Mouse (Mus musculus): ENCODE data around the gene Crtc2. TPM values are rescaled to one million over a fixed set of nuclear protein-coding genes. Genes with fewer than 3 reads are reported as not detected.
"Not testable (repeated sequence)": the region's sequence is repeated elsewhere in the genome, so short reads cannot be mapped to it uniquely, and the experiment has no call there.

Crtc2 gene
- polyA plus RNA-seq, 1 experiment from 2014 or later, result 21.6 TPM

GRCm38 (mm10) chr3:90248746-90249100 is 5.2 kb upstream of the Crtc2 start:
- Histone ChIP-seq H3K4me3 (peak overlapping the region; percentile 86), H3K36me3 (peaks cover 27% of the 10 kb centered on the region), H3K4me1 (peaks cover 18% of the 10 kb centered on the region; the same call in 1 of the 2 replicates), H3K27me3 (ENCODE audit: insufficient read depth, poor library complexity, severe bottlenecking) (no peaks in the 10 kb centered on the region), H3K9me3 (no peaks in the 10 kb centered on the region), H3K27ac (peak overlapping the region; percentile 96)
- 3% methylated on average over 10 of the region's 10 CpGs for WGBS
- DNase-seq (ENCODE audit: low spot score), result peak; percentile 81

GRCm38 (mm10) chr3:90250791-90251190 is 3.2 kb upstream of the Crtc2 start:
- peaks cover 25% of the 10 kb centered on the region for H3K4me1 ChIP-seq
- no peak for DNase-seq (ENCODE audit: low spot score)
- no peaks in the 10 kb centered on the region for H3K9me3 ChIP-seq
- no peaks in the 10 kb centered on the region for H3K27me3 ChIP-seq (ENCODE audit: insufficient read depth, poor library complexity, severe bottlenecking)
- no peak overlapping the region for H3K4me3 ChIP-seq
- WGBS, result 82% methylated on average over 6 of the region's 6 CpGs
- H3K36me3 ChIP-seq, result peaks cover 27% of the 10 kb centered on the region
- no peak overlapping the region; the same call in 1 of the 2 replicates for H3K27ac ChIP-seq

- H3K9me3 ChIP-seq; H3K27me3 ChIP-seq (ENCODE audit: insufficient read depth, poor library complexity, severe bottlenecking); H3K4me3 ChIP-seq; H3K27ac ChIP-seq; DNase-seq (ENCODE audit: low spot score): not testable (repeated sequence)
- Histone ChIP-seq H3K36me3 (peaks cover 36% of the 10 kb centered on the region), H3K4me1 (peaks cover 28% of the 10 kb centered on the region)
- WGBS, result 88% methylated on average over 10 of the region's 12 CpGs
Observed at GRCm38 (mm10) chr3:90251731-90252226, 2.2 kb upstream of the Crtc2 start.

- not testable (repeated sequence) for DNase-seq (ENCODE audit: low spot score); H3K4me3 ChIP-seq; H3K27me3 ChIP-seq (ENCODE audit: insufficient read depth, poor library complexity, severe bottlenecking); H3K27ac ChIP-seq; H3K9me3 ChIP-seq
- 85% methylated on average over 2 of the region's 2 CpGs for WGBS
- Histone ChIP-seq H3K4me1 (peaks cover 26% of the 10 kb centered on the region), H3K36me3 (peaks cover 45% of the 10 kb centered on the region)
Observed at GRCm38 (mm10) chr3:90252659-90253058, 1.3 kb upstream of the Crtc2 start.

GRCm38 (mm10) chr3:90253174-90253573 is 789 bp upstream of the Crtc2 start:
- 76% methylated on average over 1 of the region's 1 CpGs for WGBS
- not testable (repeated sequence) for DNase-seq (ENCODE audit: low spot score)

GRCm38 (mm10) chr3:90254419-90255193 is 643 bp downstream of the Crtc2 start:
- under 1% methylated on average over 41 of the region's 41 CpGs for WGBS
- Histone ChIP-seq H3K9me3 (no peaks in the 10 kb centered on the region), H3K4me3 (peak overlapping the region; percentile 88), H3K27ac (peak overlapping the region; percentile 95), H3K36me3 (peaks cover 61% of the 10 kb centered on the region), H3K4me1 (peaks cover 13% of the 10 kb centered on the region), H3K27me3 (ENCODE audit: insufficient read depth, poor library complexity, severe bottlenecking) (no peaks in the 10 kb centered on the region)
- DNase-seq (ENCODE audit: low spot score), result no peak

More at GRCm38 (mm10) chr3:90253174-90253573, 789 bp upstream of the Crtc2 start:
- Histone ChIP-seq H3K4me1 (peaks cover 26% of the 10 kb centered on the region), H3K36me3 (peaks cover 50% of the 10 kb centered on the region)
- not testable (repeated sequence) for H3K27me3 ChIP-seq (ENCODE audit: insufficient read depth, poor library complexity, severe bottlenecking); H3K27ac ChIP-seq; H3K9me3 ChIP-seq; H3K4me3 ChIP-seq

GRCm38 (mm10) chr3:90255194-90255565 is 1.2 kb downstream of the Crtc2 start:
- H3K4me1 ChIP-seq, result peaks cover 13% of the 10 kb centered on the region
- peak overlapping the region; percentile 88 for H3K4me3 ChIP-seq
- H3K36me3 ChIP-seq, result peaks cover 62% of the 10 kb centered on the region
- H3K27ac ChIP-seq, result peak overlapping the region; percentile 95; the same call in 1 of the 2 replicates
- no peaks in the 10 kb centered on the region for H3K27me3 ChIP-seq (ENCODE audit: insufficient read depth, poor library complexity, severe bottlenecking)
- H3K9me3 ChIP-seq, result no peaks in the 10 kb centered on the region
- no peak for DNase-seq (ENCODE audit: low spot score)
- 34% methylated on average over 2 of the region's 2 CpGs for WGBS

- WGBS, result 91% methylated on average over 14 of the region's 14 CpGs
- no peak overlapping the region for H3K27ac ChIP-seq
- peaks cover 13% of the 10 kb centered on the region for H3K4me1 ChIP-seq
- no peak for DNase-seq (ENCODE audit: low spot score)
- H3K4me3 ChIP-seq, result no peak overlapping the region
- no peaks in the 10 kb centered on the region for H3K9me3 ChIP-seq
- peaks cover 62% of the 10 kb centered on the region for H3K36me3 ChIP-seq
- no peaks in the 10 kb centered on the region for H3K27me3 ChIP-seq (ENCODE audit: insufficient read depth, poor library complexity, severe bottlenecking)
Observed at GRCm38 (mm10) chr3:90255784-90256353, 1.9 kb downstream of the Crtc2 start.

- no peak for DNase-seq (ENCODE audit: low spot score)
- Histone ChIP-seq H3K4me3 (no peak overlapping the region), H3K27me3 (ENCODE audit: insufficient read depth, poor library complexity, severe bottlenecking) (no peaks in the 10 kb centered on the region), H3K36me3 (peaks cover 63% of the 10 kb centered on the region), H3K9me3 (no peaks in the 10 kb centered on the region), H3K4me1 (peaks cover 13% of the 10 kb centered on the region), H3K27ac (no peak overlapping the region)
- WGBS, result 87% methylated on average over 19 of the region's 19 CpGs
Observed at GRCm38 (mm10) chr3:90256731-90257530, 3.0 kb downstream of the Crtc2 start.

GRCm38 (mm10) chr3:90258521-90258920 is 4.6 kb downstream of the Crtc2 start:
- Histone ChIP-seq H3K27ac (no peak overlapping the region), H3K9me3 (no peaks in the 10 kb centered on the region), H3K4me3 (no peak overlapping the region), H3K4me1 (peaks cover 13% of the 10 kb centered on the region), H3K36me3 (peaks cover 77% of the 10 kb centered on the region), H3K27me3 (ENCODE audit: insufficient read depth, poor library complexity, severe bottlenecking) (no peaks in the 10 kb centered on the region)
- no peak for DNase-seq (ENCODE audit: low spot score)
- WGBS, result 88% methylated on average over 4 of the region's 4 CpGs

GRCm38 (mm10) chr3:90263121-90263771 is 9.3 kb downstream of the Crtc2 start:
- DNase-seq (ENCODE audit: low spot score), result no peak
- no peak overlapping the region for H3K4me3 ChIP-seq
- peaks cover 27% of the 10 kb centered on the region for H3K4me1 ChIP-seq
- H3K9me3 ChIP-seq, result no peaks in the 10 kb centered on the region
- no peaks in the 10 kb centered on the region for H3K27me3 ChIP-seq (ENCODE audit: insufficient read depth, poor library complexity, severe bottlenecking)
- H3K36me3 ChIP-seq, result peaks cover 68% of the 10 kb centered on the region
- no peak overlapping the region for H3K27ac ChIP-seq
- 86% methylated on average over 5 of the region's 5 CpGs for WGBS

- Histone ChIP-seq H3K27ac (peak overlapping the region; percentile 99), H3K27me3 (ENCODE audit: insufficient read depth, poor library complexity, severe bottlenecking) (no peaks in the 10 kb centered on the region), H3K9me3 (no peaks in the 10 kb centered on the region), H3K4me1 (peaks cover 27% of the 10 kb centered on the region), H3K4me3 (peak overlapping the region; percentile 90), H3K36me3 (peaks cover 65% of the 10 kb centered on the region)
- WGBS, result 35% methylated on average over 10 of the region's 10 CpGs
- no peak for DNase-seq (ENCODE audit: low spot score)
Observed at GRCm38 (mm10) chr3:90264687-90265033, 10.7 kb downstream of the Crtc2 start.

All from heart, embryonic 10.5 days (tissue).